Mouse (Mus musculus): ENCODE data around the gene Foxred1.

- TF ChIP-seq E2F4 (IDR thresholded peaks at IDR 0.05; ENCODE audit: insufficient read depth) (no peak), POLR2A (IDR thresholded peaks at IDR 0.05; ENCODE audit: insufficient read length, low read depth) (no peak), USF1 (IDR thresholded peaks at IDR 0.05; ENCODE audit: low read depth) (no peak), MYOD1 (IDR thresholded peaks at IDR 0.05; ENCODE audit: control insufficient read depth in 1 of 3, insufficient read length in 2 of 3, low read depth in 2 of 3) (no peak), CEBPB (IDR thresholded peaks at IDR 0.05; ENCODE audit: insufficient read depth, poor library complexity, severe bottlenecking) (no peak), TCF12 (IDR thresholded peaks at IDR 0.05; ENCODE audit: insufficient read depth, poor library complexity, severe bottlenecking) (no peak), SRF (IDR thresholded peaks at IDR 0.05; ENCODE audit: control insufficient read depth, insufficient read length, low read depth) (no peak), POLR2AphosphoS2 (IDR thresholded peaks at IDR 0.05; ENCODE audit: insufficient read length, low read depth) (no peak), MAX (IDR thresholded peaks at IDR 0.05; ENCODE audit: low read depth) (no peak), MYOG (IDR thresholded peaks at IDR 0.05; ENCODE audit: control insufficient read depth in 1 of 3, insufficient read depth in 1 of 3, insufficient read length in 2 of 3, low read depth in 2 of 3) (no peak), REST (IDR thresholded peaks at IDR 0.05; ENCODE audit: insufficient read depth, insufficient read length) (no peak), TCF3 (IDR thresholded peaks at IDR 0.05; ENCODE audit: insufficient read length, low read depth) (no peak)
Observed at GRCm38 (mm10) chr9:35197625-35198024, 13.2 kb downstream of the Foxred1 start.
